Mouse (Mus musculus) bone marrow, adult 2 months (tissue): ENCODE measurements around the gene Olfr284. TPM values are rescaled to one million over a fixed set of nuclear protein-coding genes. Genes with fewer than 3 reads are reported as not detected.

Experiments
- H3K27ac ChIP-seq: fragments of 200-500 bp; 2 replicates; pipeline ENCODE4 v1.5.1; 2012; ENCODE audit warnings: low read depth, mild to moderate bottlenecking, control low read depth, inconsistent platforms, low read length; ENCODE audit not compliant: control insufficient read depth, poor library complexity, insufficient read depth
- H3K4me1 ChIP-seq: fragments of 200-500 bp; 2 replicates; pipeline ENCODE4 v1.6.1; 2011; ENCODE audit warnings: low read length; ENCODE audit not compliant: control insufficient read depth, insufficient read depth
- H3K4me3 ChIP-seq: fragments of 200-500 bp; replicated peaks from 2 replicates; pipeline ENCODE3; 2011; ENCODE audit warnings: mild to moderate bottlenecking, low read depth, low read length, control low read depth; ENCODE audit not compliant: control insufficient read depth
- CTCF ChIP-seq: fragments of 200-500 bp; IDR thresholded peaks from 2 replicates; pipeline ENCODE4 v1.5.1; 2011; ENCODE audit warnings: low read length, control low read depth; ENCODE audit not compliant: control insufficient read depth, insufficient read depth
- POLR2A ChIP-seq: fragments of 200-500 bp; IDR thresholded peaks from 2 replicates; pipeline ENCODE4 v1.6.1; 2011; ENCODE audit warnings: low read depth, mild to moderate bottlenecking, control low read depth, low read length, borderline replicate concordance; ENCODE audit not compliant: control insufficient read depth
- WGBS: fragments of 180-500 bp; shearing (Covaris S2); methylation state at CpG from one replicate; pipeline ENCODE4 v1.1.7; 2018; 5-methylcytosine and 5-hydroxymethylcytosine counted together
- polyA plus RNA-seq: library from polyadenylated mRNA; stranded (reverse); fragments of >200 nt; gene quantifications from 2 replicates; pipeline ENCODE4 v1.2.4, GENCODE M21; 2011; ENCODE audit warnings: low replicate concordance; ENCODE audit not compliant: missing spikeins, insufficient read depth, insufficient read length

Olfr284 gene
- not detected in 2 replicates for polyA plus RNA-seq

- Histone ChIP-seq H3K4me3 (no peak within 1 kb of the TSS), H3K4me1 (no peaks in the 10 kb centered on the region), H3K27ac (no peak within 1 kb of the TSS)
- TF ChIP-seq POLR2A, result no peak
- TF ChIP-seq CTCF, result no peak
- WGBS, result 74% methylated on average over 8 of the region's 8 CpGs
These were observed at the start of gene Olfr284 for GRCm38 (mm10) chr15:98340887-98341286. Olfr284 (minus strand) TSS chr15:98340987.

GRCm38 (mm10) chr15:98389796-98390195, 49.0 kb upstream of the Olfr284 start:
- WGBS, result 17% methylated on average over 7 of the region's 7 CpGs
- TF ChIP-seq POLR2A (no peak), CTCF (peak; percentile 69; the same call in 1 of the 2 replicates)
- Histone ChIP-seq H3K4me3 (no peak overlapping the region), H3K27ac (no peak overlapping the region), H3K4me1 (no peaks in the 10 kb centered on the region)

GRCm38 (mm10) chr15:98387621-98388020, 46.8 kb upstream of the Olfr284 start:
- Histone ChIP-seq H3K27ac (no peak overlapping the region), H3K4me3 (no peak overlapping the region), H3K4me1 (no peaks in the 10 kb centered on the region)
- WGBS, result 67% methylated on average over 2 of the region's 2 CpGs
- TF ChIP-seq POLR2A, result no peak
- TF ChIP-seq CTCF, result no peak

GRCm38 (mm10) chr15:98380846-98381245, 40.1 kb upstream of the Olfr284 start, which contains the start of gene Olfr283:
Olfr283 (minus strand) TSS chr15:98380946.
- Histone ChIP-seq H3K27ac (no peak within 1 kb of the TSS), H3K4me3 (no peak within 1 kb of the TSS), H3K4me1 (no peaks in the 10 kb centered on the region)
- WGBS, result 78% methylated on average over 6 of the region's 6 CpGs
- TF ChIP-seq POLR2A, result no peak
- TF ChIP-seq CTCF, result no peak

GRCm38 (mm10) chr15:98378209-98378608, 37.4 kb upstream of the Olfr284 start:
- WGBS, result 88% methylated on average over 13 of the region's 13 CpGs

GRCm38 (mm10) chr15:98317177-98317724, 23.5 kb downstream of the Olfr284 start, which contains the start of gene Olfr285:
Olfr285 (minus strand) TSS chr15:98317353.
- Histone ChIP-seq H3K27ac (no peak within 1 kb of the TSS), H3K4me3 (no peak within 1 kb of the TSS), H3K4me1 (no peaks in the 10 kb centered on the region)
- TF ChIP-seq CTCF (no peak), POLR2A (no peak)
- WGBS, result 84% methylated on average over 5 of the region's 5 CpGs

More at GRCm38 (mm10) chr15:98378209-98378608, 37.4 kb upstream of the Olfr284 start:
- H3K27ac ChIP-seq, result no peak overlapping the region
- no peaks in the 10 kb centered on the region for H3K4me1 ChIP-seq
- no peak overlapping the region for H3K4me3 ChIP-seq
- TF ChIP-seq POLR2A, result no peak
- TF ChIP-seq CTCF, result no peak

GRCm38 (mm10) chr15:98315703-98316102, 25.1 kb downstream of the Olfr284 start:
- Histone ChIP-seq H3K4me1 (no peaks in the 10 kb centered on the region), H3K4me3 (no peak overlapping the region), H3K27ac (no peak overlapping the region)
- TF ChIP-seq CTCF (peak; percentile 30; the same call in 1 of the 2 replicates), POLR2A (no peak)
- 41% methylated on average over 6 of the region's 6 CpGs for WGBS

GRCm38 (mm10) chr15:98295628-98296551, 44.9 kb downstream of the Olfr284 start, which contains the start of gene Zfp641:
Zfp641 (minus strand) TSS chr15:98296161.
- TF ChIP-seq POLR2A, result no peak
- no peak for TF ChIP-seq CTCF
- Histone ChIP-seq H3K27ac (no peak within 1 kb of the TSS), H3K4me1 (no peaks in the 10 kb centered on the region), H3K4me3 (no peak within 1 kb of the TSS)
- 5% methylated on average over 58 of the region's 60 CpGs for WGBS

- TF ChIP-seq POLR2A (no peak), CTCF (no peak)
- 80% methylated on average over 8 of the region's 8 CpGs for WGBS
- Histone ChIP-seq H3K4me3 (no peak overlapping the region), H3K27ac (no peak overlapping the region), H3K4me1 (no peaks in the 10 kb centered on the region; the same call in 1 of the 2 replicates)
These were observed 47.1 kb downstream of the Olfr284 start for GRCm38 (mm10) chr15:98293651-98294050.

Other genes with a start within 250 kb of the Olfr284 start
- gene Pfkm, start 248.4 kb downstream of the Olfr284 start, polyA plus RNA-seq, result 22.9 and 23.0 TPM in 2 replicates
- gene Senp1, start 247.2 kb downstream of the Olfr284 start, polyA plus RNA-seq, result 23.1 and 27.6 TPM in 2 replicates
- 9.1 and 12.2 TPM in 2 replicates for gene Asb8, start 175.4 kb downstream of the Olfr284 start, polyA plus RNA-seq
- 0.43 and 1.2 TPM in 2 replicates for gene Ccdc184, start 173.8 kb downstream of the Olfr284 start, polyA plus RNA-seq
- not detected in 2 replicates for gene Olfr288, start 145.4 kb downstream of the Olfr284 start, polyA plus RNA-seq
- not detected in 2 replicates for gene Gm44579, start 120.0 kb downstream of the Olfr284 start, polyA plus RNA-seq
- gene Olfr287, start 119.9 kb downstream of the Olfr284 start, polyA plus RNA-seq, result not detected in 2 replicates
- gene Olfr286, start 106.5 kb downstream of the Olfr284 start, polyA plus RNA-seq, result not detected in 2 replicates
- not detected in 2 replicates for gene H1fnt, start 83.7 kb downstream of the Olfr284 start, polyA plus RNA-seq
- gene Zfp641, start 44.8 kb downstream of the Olfr284 start, polyA plus RNA-seq, result not detected in 2 replicates
- not detected in 2 replicates for gene Olfr285, start 23.6 kb downstream of the Olfr284 start, polyA plus RNA-seq
- not detected in 2 replicates for gene Olfr283, start 40.0 kb upstream of the Olfr284 start, polyA plus RNA-seq
- gene Olfr282, start 90.2 kb upstream of the Olfr284 start, polyA plus RNA-seq, result not detected in 2 replicates
- 0.22 TPM in 1 of 2 replicates, not detected in the other for gene Olfr281, start 111.6 kb upstream of the Olfr284 start, polyA plus RNA-seq
- not detected in 2 replicates for gene OR5BS1P, start 128.9 kb upstream of the Olfr284 start, polyA plus RNA-seq
- gene Lalba, start 141.7 kb upstream of the Olfr284 start, polyA plus RNA-seq, result not detected in 2 replicates
- 0.29 TPM in 1 of 2 replicates, not detected in the other for gene Olfr279, start 151.4 kb upstream of the Olfr284 start, polyA plus RNA-seq
- 39.2 and 52.3 TPM in 2 replicates for gene Kansl2, start 193.3 kb upstream of the Olfr284 start, polyA plus RNA-seq
- 18.5 and 31.3 TPM in 2 replicates for gene Ccnt1, start 229.9 kb upstream of the Olfr284 start, polyA plus RNA-seq
- not detected in 2 replicates for gene 4930415O20Rik, start 230.0 kb upstream of the Olfr284 start, polyA plus RNA-seq